Mouse (Mus musculus) liver, embryonic 14.5 days (tissue): ENCODE results near the gene Fars2.

Experiments used
- CTCF ChIP-seq: IDR thresholded peaks from 2 replicates; pipeline ENCODE4 v1.5.1; 2016; ENCODE audit warnings: antibody characterized with exemption, low read depth, control low read depth
- EP300 ChIP-seq: IDR thresholded peaks from 2 replicates; pipeline ENCODE4 v1.6.1; 2016; ENCODE audit warnings: antibody characterized with exemption, low read depth

DNA sequence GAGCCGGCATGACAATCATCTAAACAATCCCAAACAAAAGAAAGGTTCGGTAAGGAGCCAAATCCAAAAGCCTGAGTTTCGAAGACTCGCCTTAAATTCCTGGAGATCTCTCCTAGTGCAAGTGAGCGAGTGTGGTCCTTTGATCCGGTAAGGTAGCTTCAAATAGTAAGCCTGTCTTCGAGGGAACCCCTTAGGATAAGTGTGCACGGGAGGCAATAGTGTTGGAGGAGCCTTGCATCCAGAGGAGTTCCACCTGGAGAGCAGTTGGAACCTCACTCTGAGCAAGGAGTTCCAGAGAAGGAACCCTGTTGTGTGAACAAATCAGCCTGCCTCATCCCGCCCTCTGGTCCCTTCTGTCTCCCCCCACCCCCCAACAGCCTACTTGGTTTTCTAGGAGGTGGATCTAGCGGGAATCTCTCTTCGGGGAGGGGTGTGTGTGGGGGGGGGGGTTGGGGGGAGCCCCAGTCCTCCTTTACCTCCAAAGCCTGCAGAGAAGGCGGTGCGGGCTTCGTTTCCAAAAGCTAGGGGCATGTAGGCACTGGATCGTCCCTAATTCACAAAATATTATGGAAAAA, 606.6 kb downstream of the Fars2 start:
- TF ChIP-seq CTCF, result no peak
- no peak for TF ChIP-seq EP300
